Mouse (Mus musculus): ENCODE data around the gene Ptpn18.
"Not testable (repeated sequence)": the region's sequence is repeated elsewhere in the genome, so short reads cannot be mapped to it uniquely, and the experiment has no call there.

Gene Ptpn18

DNA sequence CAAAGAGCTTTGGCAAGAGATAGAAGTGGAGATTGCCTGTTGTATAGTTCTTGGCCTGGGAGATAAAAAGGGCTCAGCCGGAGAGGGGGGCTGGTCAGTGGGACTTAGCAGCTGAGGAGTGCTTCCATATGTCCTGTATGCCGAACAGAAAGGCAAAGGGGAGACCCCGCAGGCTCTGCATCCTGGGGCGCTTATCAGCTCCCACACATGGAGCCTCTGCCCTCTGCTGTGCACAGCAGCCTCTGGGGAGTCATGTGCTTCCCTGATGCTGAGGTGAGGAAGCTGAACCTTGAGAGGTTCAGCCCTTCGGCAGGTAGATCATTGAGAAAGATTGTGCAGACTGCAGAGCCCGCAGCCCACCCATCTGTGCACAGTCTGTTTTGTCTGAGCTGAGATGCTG, 57.7 kb downstream of the Ptpn18 start:
- not testable (repeated sequence) for DNase-seq (ENCODE audit: low spot score)

DNA sequence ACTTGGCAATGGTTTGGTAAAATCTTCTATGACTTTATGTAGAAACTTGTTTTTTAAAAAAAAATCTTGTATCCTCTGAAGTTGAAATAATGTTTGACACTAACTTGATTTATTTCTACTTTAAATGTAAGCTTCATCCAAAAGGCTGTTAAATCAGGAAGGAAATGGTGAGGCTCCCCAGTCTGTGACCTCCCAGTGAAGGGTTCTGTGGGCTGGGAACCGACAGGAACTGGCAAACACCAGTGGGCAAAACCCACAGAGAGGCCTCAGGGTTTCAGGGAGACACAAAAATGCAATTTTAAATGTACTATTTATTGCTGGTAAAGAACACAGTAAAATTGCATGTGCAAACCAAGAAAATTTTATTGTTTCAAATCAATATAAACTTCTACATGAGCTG, 58.2 kb downstream of the Ptpn18 start:
- not testable (repeated sequence) for DNase-seq (ENCODE audit: low spot score)

DNA sequence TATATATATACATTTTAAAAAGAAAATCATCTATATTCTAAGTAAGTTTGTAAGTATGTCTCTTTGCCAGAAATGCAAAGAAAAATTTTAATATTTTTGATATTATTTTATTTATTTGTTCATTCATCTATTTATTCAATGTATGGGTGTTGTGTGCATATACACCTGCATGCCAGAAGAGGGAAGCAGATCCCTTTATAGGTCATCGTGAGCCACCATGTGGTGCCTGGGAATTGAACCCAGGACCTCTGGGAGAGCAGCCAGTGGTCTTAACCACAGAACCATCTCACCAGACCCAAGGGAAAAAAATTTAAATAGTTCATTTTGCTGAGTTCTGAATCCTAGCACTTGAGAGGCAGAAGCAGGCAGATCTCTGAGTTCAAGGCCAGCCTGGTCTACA, 58.7 kb downstream of the Ptpn18 start:
- no peak for DNase-seq (ENCODE audit: low spot score)

GRCm38 (mm10) chr1:34522205-34522849, 62.8 kb downstream of the Ptpn18 start:
- DNase-seq (ENCODE audit: low spot score): no peak

- DNase-seq (ENCODE audit: low spot score): no peak
Observed at GRCm38 (mm10) chr1:34522850-34523244, 63.3 kb downstream of the Ptpn18 start.

DNA sequence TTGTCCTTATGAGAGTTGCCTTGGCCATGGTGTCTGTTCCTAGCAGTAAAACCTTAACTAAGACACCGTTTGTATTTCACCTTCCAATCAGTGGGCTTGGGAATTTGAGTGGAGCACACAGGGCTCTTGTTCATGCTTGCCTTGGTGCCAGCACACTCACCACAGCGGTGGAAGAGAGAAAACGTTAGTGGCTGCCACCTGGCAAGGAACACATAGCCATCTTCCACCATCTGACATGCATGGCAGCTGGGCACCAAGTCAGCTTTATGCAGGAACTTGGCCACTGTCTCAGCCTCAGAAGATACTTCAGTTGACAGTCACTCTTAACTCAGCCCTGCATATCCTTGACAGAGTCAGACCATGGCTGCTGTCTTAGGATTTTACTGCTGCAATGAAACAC, 64.1 kb downstream of the Ptpn18 start:
- DNase-seq (ENCODE audit: low spot score): no peak

All from urinary bladder, postnatal 10 days (tissue).